Mouse (Mus musculus) liver, embryonic 14.5 days (tissue): ENCODE measurements at regions not wholly inside any gene's neighbourhood (a gene's known extent, or its start where the extent isn't known, plus 50 kb on each side); places are given as distances from the start of the nearest gene placed in this dataset.

ENCODE experiments used
- ATAC-seq: fragments of 200-750 bp; cut with Nextera tagmentation; 2 replicates; pipeline ENCODE4 v1.8.0; 2017; ENCODE audit warnings: moderate number of reproducible peaks, mild to moderate bottlenecking, moderate library complexity; ENCODE audit not compliant: insufficient read depth
- DNase-seq, 3 experiments: peaks; one replicate each; pipeline ENCODE4 v3.0.0-alpha.2; 2012 to 2013; ENCODE audit warnings: low read depth in 3 of 3, low spot score in 3 of 3
- H3K27ac ChIP-seq: fragments of 300-500 bp; sonication (generic); 2 replicates; pipeline ENCODE4 v1.5.1; 2014; ENCODE audit warnings: moderate library complexity, mild to moderate bottlenecking, control low read depth, inconsistent platforms
- H3K27me3 ChIP-seq: fragments of 300-500 bp; sonication (generic); 2 replicates; pipeline ENCODE4 v1.6.1; 2014; ENCODE audit warnings: mild to moderate bottlenecking, low read length, moderate library complexity; ENCODE audit not compliant: control insufficient read depth, insufficient read depth
- H3K36me3 ChIP-seq: fragments of 300-500 bp; sonication (generic); replicated peaks from 2 replicates; pipeline ENCODE4 v1.6.1; 2014; ENCODE audit warnings: low read depth; ENCODE audit not compliant: control insufficient read depth, insufficient read depth
- H3K4me1 ChIP-seq, 2 experiments: fragments of 200-500 bp in 1 of 2; fragments of 300-500 bp in 1 of 2; sonication (generic) in 1 of 2; replicated peaks; 2 replicates each; pipeline ENCODE4 v1.6.1; 2012 to 2014; ENCODE audit warnings: antibody characterized with exemption in 1 of 2, inconsistent platforms in 1 of 2, low read length in 1 of 2; ENCODE audit not compliant: control insufficient read depth in 2 of 2, insufficient read depth in 2 of 2
- H3K4me2 ChIP-seq: fragments of 300-500 bp; sonication (generic); 2 replicates; pipeline ENCODE4 v1.6.1; 2014; ENCODE audit warnings: low read depth, mild to moderate bottlenecking, control low read depth, moderate library complexity
- H3K4me3 ChIP-seq, 2 experiments: fragments of 200-500 bp in 1 of 2; fragments of 300-500 bp in 1 of 2; sonication (generic) in 1 of 2; 2 replicates each; pipeline ENCODE4 v1.5.1; 2012 to 2014; ENCODE audit warnings: low read depth in 2 of 2, low read length in 2 of 2, mild to moderate bottlenecking in 2 of 2, control low read depth in 1 of 2, inconsistent platforms in 1 of 2, moderate library complexity in 1 of 2; ENCODE audit not compliant: insufficient read depth in 1 of 2
- H3K9ac ChIP-seq: fragments of 300-500 bp; sonication (generic); replicated peaks from 2 replicates; pipeline ENCODE4 v1.6.1; 2014; ENCODE audit warnings: mild to moderate bottlenecking, control low read depth, moderate library complexity
- H3K9me3 ChIP-seq: fragments of 300-500 bp; sonication (generic); 2 replicates; pipeline ENCODE4 v1.6.1; 2016; ENCODE audit warnings: low read length, mixed read lengths; ENCODE audit not compliant: control insufficient read depth
- CTCF ChIP-seq: IDR thresholded peaks from 2 replicates; pipeline ENCODE4 v1.5.1; 2016; ENCODE audit warnings: antibody characterized with exemption, low read depth, control low read depth
- EP300 ChIP-seq: IDR thresholded peaks from 2 replicates; pipeline ENCODE4 v1.6.1; 2016; ENCODE audit warnings: antibody characterized with exemption, low read depth
- WGBS: fragments of 180-500 bp; shearing (Covaris S2); extraction: QIAGEN DNeasy Blood & Tissue Kit; methylation state at CpG from one replicate; pipeline ENCODE4 v1.1.7; 2014; ENCODE audit not compliant: insufficient replicate concordance; 5-methylcytosine and 5-hydroxymethylcytosine counted together

DNA sequence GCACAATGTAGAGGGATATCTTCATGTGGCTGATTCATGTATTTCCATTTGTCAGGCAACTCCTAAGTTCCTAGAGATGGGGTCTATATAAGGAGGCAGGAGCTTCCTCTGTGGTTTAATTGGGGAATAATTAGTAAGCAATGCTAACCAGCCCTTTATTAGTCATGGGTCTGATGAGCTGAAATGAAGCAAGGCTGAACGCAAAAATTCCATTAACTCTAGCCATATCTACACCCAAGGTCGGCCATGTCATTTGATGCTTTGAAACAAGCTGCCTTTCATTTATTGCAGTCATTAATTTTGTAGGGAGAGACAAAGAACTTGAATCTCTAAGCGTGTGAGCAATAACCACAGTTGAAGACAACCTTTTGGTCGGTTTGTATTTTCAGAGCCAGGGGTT, 59.4 kb downstream of the Fam43a start:
- Histone ChIP-seq H3K9ac (no peak overlapping the region), H3K9me3 (no peaks in the 10 kb centered on the region), H3K4me1 (no peaks in the 10 kb centered on the region; a peak in 1 of 4 replicates), H3K27me3 (no peaks in the 10 kb centered on the region), H3K4me3 (no peak overlapping the region), H3K4me2 (no peak overlapping the region), H3K36me3 (no peaks in the 10 kb centered on the region), H3K27ac (no peak overlapping the region)
- 72% methylated on average over 4 of the region's 4 CpGs for WGBS
- ATAC-seq (no peak), DNase-seq (no peak)
- TF ChIP-seq EP300 (no peak), CTCF (no peak)

DNA sequence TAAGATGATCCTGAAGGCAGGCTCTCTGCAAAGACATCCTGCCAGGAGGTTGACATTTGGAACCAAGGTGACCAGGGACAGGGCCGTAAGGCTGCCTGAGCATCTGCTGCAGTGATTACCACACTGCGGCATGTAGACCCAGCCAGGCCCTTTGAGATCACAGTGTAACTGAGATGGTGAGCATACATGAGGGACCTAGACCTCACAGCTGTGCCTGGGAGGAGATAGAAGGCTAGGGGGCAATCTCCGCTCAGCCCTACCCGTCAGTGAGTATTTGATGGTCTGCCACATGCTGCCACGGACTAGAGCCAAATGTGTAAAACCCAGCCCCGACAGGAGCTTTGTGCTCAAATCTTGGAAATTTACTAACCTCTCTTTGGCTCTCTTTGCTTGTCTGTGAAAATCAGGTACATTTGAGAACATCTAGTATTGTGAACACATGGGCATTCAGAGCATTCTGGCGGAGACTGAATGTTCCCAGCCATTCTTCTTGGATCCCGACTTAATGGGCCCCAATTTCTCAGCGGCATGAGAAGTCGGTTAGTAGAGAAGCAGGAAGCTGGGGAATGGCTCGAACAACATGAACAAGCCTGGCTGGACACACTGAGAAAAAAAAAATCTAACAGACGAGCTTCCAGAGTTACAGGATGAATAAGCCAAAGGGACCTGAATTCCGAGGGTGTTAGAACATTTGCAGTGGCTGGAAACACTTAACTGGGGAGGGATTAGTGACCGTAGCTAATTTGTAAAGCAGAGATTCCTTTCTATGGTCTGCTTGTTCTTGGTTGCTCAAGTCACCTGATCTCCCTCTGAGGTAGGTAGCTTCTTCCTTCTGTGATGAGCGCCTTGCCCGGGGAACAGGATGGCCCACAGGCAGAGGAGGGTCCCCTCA, 61.8 kb downstream of the Fam43a start:
- ATAC-seq = no peak

DNA sequence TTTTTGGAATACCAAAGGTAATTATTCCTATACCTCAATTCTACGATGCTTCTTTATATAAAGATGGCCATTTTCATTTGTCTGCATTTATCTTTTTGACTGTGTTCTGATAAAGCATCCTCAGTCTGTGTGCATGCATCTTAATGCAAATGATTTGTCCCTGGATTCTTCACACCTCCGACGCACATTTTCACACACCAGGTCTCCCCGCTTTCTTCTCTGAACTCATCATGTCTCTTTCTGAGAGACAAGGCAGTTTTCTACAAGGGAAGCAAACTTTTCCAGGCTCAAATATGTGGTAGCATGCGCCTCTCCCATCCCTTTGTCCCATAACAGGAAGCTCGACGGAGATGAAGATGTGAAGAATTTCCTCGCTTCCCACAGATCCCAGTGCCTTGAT, 63.5 kb downstream of the Fam43a start:
- ATAC-seq (no peak), DNase-seq (no peak)
- Histone ChIP-seq H3K9me3 (no peaks in the 10 kb centered on the region), H3K36me3 (no peaks in the 10 kb centered on the region), H3K27ac (no peak overlapping the region), H3K4me3 (no peak overlapping the region), H3K4me1 (no peaks in the 10 kb centered on the region), H3K4me2 (no peak overlapping the region), H3K9ac (no peak overlapping the region), H3K27me3 (no peaks in the 10 kb centered on the region)
- 54% methylated on average over 8 of the region's 8 CpGs for WGBS
- TF ChIP-seq EP300 = no peak
- no peak for TF ChIP-seq CTCF

More for the DNA sequence above, 61.8 kb downstream of the Fam43a start:
- H3K36me3 ChIP-seq = no peaks in the 10 kb centered on the region
- H3K9ac ChIP-seq = no peak overlapping the region
- WGBS = 67% methylated on average over 16 of the region's 16 CpGs
- DNase-seq = no peak
- H3K27ac ChIP-seq = no peak overlapping the region
- H3K4me2 ChIP-seq = no peak overlapping the region
- TF ChIP-seq CTCF (no peak), EP300 (no peak)
- no peak overlapping the region for H3K4me3 ChIP-seq
- H3K27me3 ChIP-seq = no peaks in the 10 kb centered on the region
- H3K4me1 ChIP-seq = no peaks in the 10 kb centered on the region
- H3K9me3 ChIP-seq = no peaks in the 10 kb centered on the region

DNA sequence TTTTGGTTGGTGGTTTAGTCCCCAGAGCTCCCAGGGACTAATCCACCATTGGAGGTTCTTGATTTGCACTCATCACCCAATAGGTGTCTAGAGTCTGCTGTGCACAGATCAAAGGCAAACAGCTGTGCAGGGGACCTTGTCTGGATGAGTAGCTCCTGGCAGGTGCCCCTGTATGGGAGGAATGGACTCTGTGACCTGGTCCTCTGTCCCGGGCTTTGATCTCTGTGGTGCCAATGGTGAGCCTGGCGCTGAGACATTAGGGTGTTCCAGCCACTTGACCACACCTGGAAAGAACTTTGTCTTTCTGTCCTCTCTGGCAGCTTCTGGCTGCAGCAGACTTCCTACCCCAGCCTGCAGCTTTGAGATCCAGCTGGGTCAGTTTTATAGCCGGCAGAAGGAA, 64.4 kb downstream of the Fam43a start:
- Histone ChIP-seq H3K4me2 (no peak overlapping the region), H3K4me3 (no peak overlapping the region), H3K27ac (no peak overlapping the region), H3K9me3 (no peaks in the 10 kb centered on the region), H3K4me1 (no peaks in the 10 kb centered on the region), H3K9ac (no peak overlapping the region), H3K27me3 (no peaks in the 10 kb centered on the region), H3K36me3 (no peaks in the 10 kb centered on the region)
- 53% methylated on average over 3 of the region's 3 CpGs for WGBS
- DNase-seq (no peak), ATAC-seq (no peak)
- TF ChIP-seq CTCF (no peak), EP300 (no peak)

DNA sequence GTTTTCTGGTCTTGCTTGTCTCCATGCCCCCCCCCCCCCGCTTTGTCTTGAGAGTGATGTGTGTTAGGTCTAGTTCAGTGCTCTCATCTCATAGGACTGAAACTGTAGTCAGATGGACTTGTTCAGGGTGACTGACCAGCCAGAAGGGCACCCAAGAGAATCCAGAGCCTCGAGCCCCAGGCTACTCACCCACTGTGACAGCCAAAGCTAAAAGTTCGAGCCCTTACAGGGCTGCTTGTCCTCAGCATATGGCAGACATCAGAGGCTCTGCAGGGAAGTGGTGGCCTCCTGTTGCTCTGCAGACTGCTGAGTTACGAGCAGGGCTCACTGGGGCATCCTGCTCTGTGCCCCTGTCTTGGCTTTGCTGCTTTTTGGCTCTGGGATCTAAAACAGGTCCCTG, 64.9 kb downstream of the Fam43a start:
- Histone ChIP-seq H3K9ac (no peak overlapping the region), H3K27me3 (no peaks in the 10 kb centered on the region), H3K4me1 (no peaks in the 10 kb centered on the region), H3K4me2 (no peak overlapping the region), H3K9me3 (no peaks in the 10 kb centered on the region), H3K27ac (no peak overlapping the region), H3K4me3 (no peak overlapping the region), H3K36me3 (no peaks in the 10 kb centered on the region)
- WGBS = 49% methylated on average over 4 of the region's 4 CpGs
- TF ChIP-seq EP300 (no peak), CTCF (no peak)
- ATAC-seq (no peak), DNase-seq (no peak)
